Mouse (Mus musculus) lung, postnatal 0 days (tissue): ENCODE measurements around the gene Mgat4e. TPM values are rescaled to one million over a fixed set of nuclear protein-coding genes. Genes with fewer than 3 reads are reported as not detected.

Source experiments
- ATAC-seq: fragments of 200-750 bp; cut with Nextera tagmentation; 2 replicates; pipeline ENCODE4 v1.8.0; 2017; ENCODE audit warnings: moderate library complexity
- DNase-seq: peaks from one replicate; pipeline ENCODE4 v3.0.0-alpha.2; 2016; ENCODE audit warnings: low spot score
- H3K27ac ChIP-seq: fragments of 300-500 bp; sonication (generic); 2 replicates; pipeline ENCODE4 v1.5.1; 2014; ENCODE audit warnings: antibody characterized with exemption, mild to moderate bottlenecking, low read length, mixed read lengths
- H3K27me3 ChIP-seq: fragments of 300-500 bp; sonication (generic); replicated peaks from 2 replicates; pipeline ENCODE4 v1.6.1; 2014; ENCODE audit warnings: low read length, mixed read lengths; ENCODE audit not compliant: insufficient read depth
- H3K36me3 ChIP-seq: fragments of 300-500 bp; sonication (generic); 2 replicates; pipeline ENCODE4 v1.6.1; 2014; ENCODE audit warnings: low read length, mixed read lengths; ENCODE audit not compliant: insufficient read depth
- H3K4me1 ChIP-seq: fragments of 300-500 bp; sonication (generic); 2 replicates; pipeline ENCODE4 v1.6.1; 2014; ENCODE audit warnings: antibody characterized with exemption, low read depth, low read length, mixed read lengths; ENCODE audit not compliant: insufficient read depth
- H3K4me2 ChIP-seq: fragments of 300-500 bp; sonication (generic); replicated peaks from 2 replicates; pipeline ENCODE4 v1.6.1; 2014; ENCODE audit warnings: low read depth, mild to moderate bottlenecking, low read length, moderate library complexity, mixed read lengths
- H3K4me3 ChIP-seq: fragments of 300-500 bp; sonication (generic); 2 replicates; pipeline ENCODE4 v1.5.1; 2014; ENCODE audit warnings: low read depth, low read length
- H3K9ac ChIP-seq: fragments of 300-500 bp; sonication (generic); replicated peaks from 2 replicates; pipeline ENCODE4 v1.6.1; 2014; ENCODE audit warnings: low read depth, mild to moderate bottlenecking
- H3K9me3 ChIP-seq: fragments of 300-500 bp; sonication (generic); 2 replicates; pipeline ENCODE4 v1.6.1; 2016; ENCODE audit warnings: low read length, mixed read lengths
- CTCF ChIP-seq: IDR thresholded peaks from 2 replicates; pipeline ENCODE4 v1.5.1; 2016; ENCODE audit warnings: antibody characterized with exemption, mild to moderate bottlenecking
- EP300 ChIP-seq: IDR thresholded peaks from 2 replicates; pipeline ENCODE4 v1.6.1; 2016; ENCODE audit warnings: antibody characterized with exemption, mild to moderate bottlenecking, control low read depth
- whole genome bisulfite sequencing: fragments of 180-500 bp; shearing (Covaris S2); extraction: QIAGEN DNeasy Blood & Tissue Kit; methylation state at CpG from one replicate; pipeline ENCODE4 v1.1.7; 2014; 5-methylcytosine and 5-hydroxymethylcytosine counted together
- polyA plus RNA-seq: library from polyadenylated mRNA; unstranded; fragments of >200 nt; fragmentation: Nextera tagmentation; extraction: Ambion mirVana; gene quantifications from 2 replicates; pipeline ENCODE4 v1.2.1, GENCODE M21; 2015

Gene Mgat4e
- not detected in 2 replicates for polyA plus RNA-seq

GRCm38 (mm10) chr1:134549632-134550132 is at the start of gene Mgat4e:
Gene Mgat4e, minus strand, starts transcription at chr1:134549682.
- Histone ChIP-seq H3K27ac (no peak within 1 kb of the TSS), H3K9ac (no peak within 1 kb of the TSS), H3K9me3 (no peaks in the 10 kb centered on the region), H3K4me1 (no peaks in the 10 kb centered on the region), H3K27me3 (no peaks in the 10 kb centered on the region), H3K4me2 (no peak within 1 kb of the TSS), H3K36me3 (no peaks in the 10 kb centered on the region), H3K4me3 (no peak within 1 kb of the TSS)
- 48% methylated on average over 7 of the region's 7 CpGs for WGBS
- ATAC-seq = no peak
- no peak for DNase-seq
- TF ChIP-seq CTCF (no peak), EP300 (no peak)

- H3K36me3 ChIP-seq = peaks cover 41% of the 10 kb centered on the region
- no peaks in the 10 kb centered on the region for H3K9me3 ChIP-seq
- 67% methylated on average over 9 of the region's 9 CpGs for WGBS
- ATAC-seq (no peak), DNase-seq (no peak)
- H3K4me1 ChIP-seq = no peaks in the 10 kb centered on the region
- H3K4me3 ChIP-seq = no peak overlapping the region
- H3K27me3 ChIP-seq = no peaks in the 10 kb centered on the region
- H3K4me2 ChIP-seq = no peak overlapping the region
- H3K27ac ChIP-seq = no peak overlapping the region
- TF ChIP-seq EP300 = no peak
- no peak for TF ChIP-seq CTCF
- H3K9ac ChIP-seq = no peak overlapping the region
Measured at GRCm38 (mm10) chr1:134597339-134598054, 48.0 kb upstream of the Mgat4e start.

- Histone ChIP-seq H3K9ac (no peak overlapping the region), H3K27ac (no peak overlapping the region), H3K4me2 (no peak overlapping the region), H3K4me1 (no peaks in the 10 kb centered on the region), H3K27me3 (no peaks in the 10 kb centered on the region), H3K4me3 (no peak overlapping the region), H3K9me3 (no peaks in the 10 kb centered on the region), H3K36me3 (peaks cover 24% of the 10 kb centered on the region)
- DNase-seq = no peak
- whole genome bisulfite sequencing = 94% methylated on average over 2 of the region's 2 CpGs
- no peak for ATAC-seq
- TF ChIP-seq CTCF = peak; percentile 48
- no peak for TF ChIP-seq EP300
Measured at GRCm38 (mm10) chr1:134591773-134592172, 42.3 kb upstream of the Mgat4e start.

GRCm38 (mm10) chr1:134589676-134590075 is 40.2 kb upstream of the Mgat4e start:
- peaks cover 15% of the 10 kb centered on the region for H3K36me3 ChIP-seq
- no peak for TF ChIP-seq EP300
- TF ChIP-seq CTCF = no peak

GRCm38 (mm10) chr1:134583560-134583959 is 34.1 kb upstream of the Mgat4e start:
- Histone ChIP-seq H3K4me1 (no peaks in the 10 kb centered on the region), H3K36me3 (no peaks in the 10 kb centered on the region), H3K9ac (no peak overlapping the region), H3K27ac (no peak overlapping the region), H3K27me3 (no peaks in the 10 kb centered on the region), H3K4me3 (no peak overlapping the region), H3K9me3 (no peaks in the 10 kb centered on the region), H3K4me2 (no peak overlapping the region)
- ATAC-seq = peak; percentile 35; the same call in 1 of the 2 replicates
- TF ChIP-seq CTCF (no peak), EP300 (no peak)
- 38% methylated on average over 3 of the region's 3 CpGs for WGBS
- DNase-seq = peak; percentile 34

More at GRCm38 (mm10) chr1:134589676-134590075, 40.2 kb upstream of the Mgat4e start:
- Histone ChIP-seq H3K9ac (no peak overlapping the region), H3K9me3 (no peaks in the 10 kb centered on the region), H3K4me1 (no peaks in the 10 kb centered on the region), H3K27me3 (no peaks in the 10 kb centered on the region), H3K27ac (no peak overlapping the region), H3K4me3 (no peak overlapping the region), H3K4me2 (no peak overlapping the region)
- DNase-seq = no peak
- no peak for ATAC-seq

GRCm38 (mm10) chr1:134580796-134581195 is 31.3 kb upstream of the Mgat4e start:
- Histone ChIP-seq H3K9ac (no peak overlapping the region), H3K27ac (no peak overlapping the region), H3K9me3 (no peaks in the 10 kb centered on the region), H3K36me3 (no peaks in the 10 kb centered on the region), H3K27me3 (no peaks in the 10 kb centered on the region), H3K4me1 (no peaks in the 10 kb centered on the region), H3K4me2 (no peak overlapping the region), H3K4me3 (no peak overlapping the region)
- no peak for DNase-seq
- ATAC-seq = no peak
- TF ChIP-seq CTCF (no peak), EP300 (no peak)
- 84% methylated on average over 2 of the region's 2 CpGs for WGBS
